ENCODE assay signal across 8 mouse cellular contexts in the genomic region with DNA sequence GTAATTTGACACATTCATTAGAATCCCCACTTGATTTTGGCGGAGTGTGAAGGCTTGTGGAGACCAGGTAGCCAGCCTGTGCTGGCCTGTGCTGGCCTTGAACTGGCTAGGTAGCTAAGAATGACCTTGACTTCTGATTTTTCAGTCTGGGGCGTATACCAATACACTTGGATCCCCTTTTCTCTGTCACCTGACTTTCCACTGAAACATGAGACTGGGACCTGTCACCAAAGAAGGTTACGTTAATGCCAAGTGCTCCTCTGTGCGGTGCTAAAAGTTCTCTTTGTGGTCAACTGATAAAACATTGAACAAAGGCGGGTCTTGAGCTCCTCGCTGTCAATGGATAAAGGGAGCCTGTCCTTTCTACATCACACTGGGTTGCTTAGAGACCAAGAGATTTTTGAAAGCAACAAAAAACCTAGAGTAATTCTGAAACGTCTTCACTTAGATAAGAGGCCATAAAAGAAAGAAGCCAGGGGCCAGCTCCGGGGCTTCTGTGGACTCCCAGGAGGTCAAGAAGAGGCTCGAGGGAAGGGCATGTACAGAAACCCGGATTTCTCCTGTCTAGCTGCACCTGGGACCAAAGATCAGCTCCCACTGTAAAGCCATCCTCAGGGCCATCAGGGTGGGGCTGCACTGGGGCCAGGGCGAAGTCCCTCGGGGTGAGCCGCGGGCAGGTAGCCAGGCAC.
DNase-seq lines count a peak whose midpoint lies in the region; ATAC-seq lines count a peak whose summit lies in the region.

No protein-coding gene starts in this region.

- H3K9me3 ChIP-seq in heart, embryonic 16.5 days (replicated peaks; ENCODE audit: control insufficient read depth, low read length), result no peaks in the 10 kb centered on the region
- H3K9me3 ChIP-seq in limb, embryonic 12.5 days, result no peaks in the 10 kb centered on the region
- H3K9me3 ChIP-seq in stomach, embryonic 15.5 days, result no peaks in the 10 kb centered on the region

- peaks cover 26% of the 10 kb centered on the region for H3K4me1 ChIP-seq in heart, embryonic 16.5 days (ENCODE audit: control insufficient read depth, insufficient read depth, low read length)
- H3K4me1 ChIP-seq in limb, embryonic 12.5 days (replicated peaks), result peaks cover 26% of the 10 kb centered on the region
- peaks cover 22% of the 10 kb centered on the region for H3K4me1 ChIP-seq in stomach, embryonic 15.5 days

- WGBS in heart, embryonic 16.5 days, result 19% methylated on average over 14 of the region's 14 CpGs
- WGBS in limb, embryonic 12.5 days, result 14% methylated on average over 14 of the region's 14 CpGs
- 26% methylated on average over 14 of the region's 14 CpGs for WGBS in stomach, embryonic 15.5 days

- H3K27ac ChIP-seq in heart, embryonic 16.5 days (ENCODE audit: low read length), result peak overlapping the region; percentile 98
- H3K27ac ChIP-seq in limb, embryonic 12.5 days, result no peak overlapping the region
- peak overlapping the region; percentile 82 for H3K27ac ChIP-seq in stomach, embryonic 15.5 days

- peak overlapping the region; percentile 82 for H3K9ac ChIP-seq in heart, embryonic 16.5 days (ENCODE audit: low read length)
- peak overlapping the region; percentile 55 for H3K9ac ChIP-seq in limb, embryonic 12.5 days (replicated peaks)
- peak overlapping the region; percentile 20; the same call in 1 of the 2 replicates for H3K9ac ChIP-seq in stomach, embryonic 15.5 days

- peak overlapping the region; percentile 56 for H3K4me3 ChIP-seq in heart, embryonic 16.5 days (ENCODE audit: low read length)
- H3K4me3 ChIP-seq in limb, embryonic 12.5 days (replicated peaks), result peak overlapping the region; percentile 39
- H3K4me3 ChIP-seq in stomach, embryonic 15.5 days (replicated peaks), result peak overlapping the region; percentile 35

- H3K36me3 ChIP-seq in heart, embryonic 16.5 days (ENCODE audit: control insufficient read depth, insufficient read depth), result no peaks in the 10 kb centered on the region
- no peaks in the 10 kb centered on the region for H3K36me3 ChIP-seq in limb, embryonic 12.5 days
- no peaks in the 10 kb centered on the region for H3K36me3 ChIP-seq in stomach, embryonic 15.5 days

- DNase-seq in CD4-positive helper T cell, adult 2 months (ENCODE audit: low read depth, low spot score), result peak; percentile 63
- DNase-seq in MEL-GATA-1-ER (ENCODE audit: extremely low read depth, low read depth), result peak; percentile 64
- DNase-seq in cerebellum, adult 9-11 months, result no peak
- DNase-seq in frontal cortex, postnatal 10 days (ENCODE audit: low spot score in 2 of 2), result no peak

- no peaks in the 10 kb centered on the region for H3K27me3 ChIP-seq in heart, embryonic 16.5 days (ENCODE audit: control insufficient read depth, insufficient read depth, low read length)
- H3K27me3 ChIP-seq in limb, embryonic 12.5 days, result peaks cover 20% of the 10 kb centered on the region
- no peaks in the 10 kb centered on the region for H3K27me3 ChIP-seq in stomach, embryonic 15.5 days (replicated peaks)

- no peak for ATAC-seq in heart, embryonic 16.5 days (replicated peaks; ENCODE audit: extremely low read depth, insufficient read depth, low FRiP score)
- no peak for ATAC-seq in limb, embryonic 12.5 days (ENCODE audit: insufficient number of reproducible peaks, insufficient read depth, low FRiP score, low TSS enrichment, low read depth)
- no peak; the same call in 1 of the 2 replicates for ATAC-seq in stomach, embryonic 15.5 days (ENCODE audit: insufficient read depth, low FRiP score, low read depth)
- ATAC-seq in inflammation-experienced regulatory T-cells, adult 6 months, result no peak

- peak overlapping the region; percentile 88 for H3K4me2 ChIP-seq in heart, embryonic 16.5 days (ENCODE audit: low read depth, low read length)
- peak overlapping the region; percentile 84 for H3K4me2 ChIP-seq in limb, embryonic 12.5 days
- H3K4me2 ChIP-seq in stomach, embryonic 15.5 days, result peak overlapping the region; percentile 78

Comparison
In these comparisons a context has a peak if more than half of its experiments do, and no peak if none do; other contexts are left out.
1. DNase-seq: peak in CD4-positive helper T cell, adult 2 months (single experiment) and MEL-GATA-1-ER (single experiment); none in cerebellum, adult 9-11 months (single experiment) and frontal cortex, postnatal 10 days (0 of 2).
2. H3K9ac ChIP-seq: peak in every context shown above with its lines; median percentile 82 in heart, embryonic 16.5 days; 55 in limb, embryonic 12.5 days; 20 in stomach, embryonic 15.5 days.
3. Peak in every context shown above with its lines, with median percentiles within 50 percentile points of each other: H3K4me2 ChIP-seq and H3K4me3 ChIP-seq.